Mouse (Mus musculus): Measurements from ENCODE around the gene Dctd.

DNA sequence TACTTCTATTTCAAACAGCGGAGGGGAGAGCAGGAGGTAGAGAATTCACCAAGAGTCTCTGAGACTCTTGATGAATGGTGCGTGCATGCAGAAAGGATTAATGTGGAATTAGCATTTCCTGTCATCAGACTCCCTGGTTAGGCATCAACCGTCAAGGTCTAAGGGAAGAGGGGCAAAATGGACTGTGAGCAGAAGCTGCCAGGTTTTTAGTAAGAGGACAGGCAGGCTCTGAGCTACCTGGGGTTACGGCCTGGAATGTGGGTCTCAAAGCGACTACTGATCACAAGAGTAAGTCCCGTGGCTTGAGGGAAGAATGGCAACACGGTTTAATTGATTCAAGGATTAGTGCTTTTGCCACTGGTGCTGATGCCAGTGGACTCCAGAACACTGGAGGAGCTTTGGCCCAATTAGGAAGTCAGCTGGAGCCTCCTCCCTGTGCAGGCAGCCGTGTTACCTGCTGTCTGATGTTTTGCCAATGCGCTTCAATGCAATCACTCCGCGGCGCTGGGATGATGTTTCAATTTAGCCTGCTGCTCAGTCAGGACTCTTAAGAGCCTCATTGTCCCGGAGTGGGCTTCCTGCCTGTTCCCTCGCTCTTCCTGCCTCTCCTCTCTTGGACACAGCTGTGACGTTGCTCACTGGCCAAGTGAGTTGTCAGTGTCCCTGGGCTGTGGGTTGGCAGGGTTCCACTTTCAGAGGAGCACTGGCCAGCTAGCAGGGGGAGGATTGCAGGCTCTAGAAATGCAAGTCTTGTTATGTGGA, 54.6 kb downstream of the Dctd start:
- TF ChIP-seq CTCF (IDR thresholded peaks at IDR 0.05): no peak
- no peak for TF ChIP-seq EP300 (IDR thresholded peaks at IDR 0.05)
